Mouse (Mus musculus) brain, adult 2 months (tissue): Measurements from ENCODE around the gene Ddx23.

Experiments used
- DNase-seq: peaks from one replicate; pipeline ENCODE4 v3.0.0; 2011; ENCODE audit warnings: low read depth, low spot score

The Ddx23 gene

GRCm38 (mm10) chr15:98674994-98675545, 12.4 kb upstream of the Ddx23 start:
- DNase-seq, result peak; percentile 41

DNA sequence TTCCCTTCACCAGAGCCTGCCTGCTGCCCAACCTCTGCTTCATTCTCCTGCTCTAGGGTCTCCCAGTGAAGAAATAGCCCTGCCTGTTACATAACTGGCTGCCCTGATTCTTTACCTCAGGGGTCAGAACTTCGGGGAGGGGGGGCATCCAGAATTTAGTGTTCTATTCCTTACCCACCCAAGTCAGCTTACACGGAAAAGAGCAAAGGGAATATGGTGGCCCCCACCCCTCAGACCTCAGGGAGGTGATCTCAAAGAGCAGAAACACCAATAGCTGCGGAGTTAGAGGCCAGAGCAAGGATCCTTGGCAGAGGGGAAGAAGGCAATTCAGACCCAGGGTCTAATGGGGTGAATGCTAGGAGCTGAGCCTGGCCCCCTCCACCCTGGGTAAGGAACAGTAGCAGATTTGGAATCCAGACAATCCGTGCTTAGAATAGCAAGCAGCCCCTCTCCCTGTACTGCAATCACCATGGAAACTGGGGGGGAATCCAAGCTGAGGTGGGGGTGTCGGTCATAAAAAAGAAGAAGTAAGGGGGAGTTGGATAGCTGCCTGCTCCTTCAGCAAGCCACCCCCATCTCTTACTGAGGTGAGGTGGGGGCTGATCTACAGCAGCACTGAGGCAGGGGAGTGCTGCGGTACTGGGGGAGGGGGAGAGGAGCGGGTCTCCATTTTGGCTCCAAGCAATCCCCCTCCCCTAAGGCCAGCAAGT, 11.7 kb upstream of the Ddx23 start:
- DNase-seq, result peak; percentile 61

- no peak for DNase-seq
These were observed 11.0 kb upstream of the Ddx23 start for GRCm38 (mm10) chr15:98673732-98674131.

GRCm38 (mm10) chr15:98672592-98672991, 9.9 kb upstream of the Ddx23 start:
- DNase-seq, result peak; percentile 70

- DNase-seq, result peak; percentile 75
These were observed 1.6 kb upstream of the Ddx23 start for GRCm38 (mm10) chr15:98664042-98664907.

GRCm38 (mm10) chr15:98662198-98662566, 512 bp downstream of the Ddx23 start:
- peak; percentile 50 for DNase-seq

DNA sequence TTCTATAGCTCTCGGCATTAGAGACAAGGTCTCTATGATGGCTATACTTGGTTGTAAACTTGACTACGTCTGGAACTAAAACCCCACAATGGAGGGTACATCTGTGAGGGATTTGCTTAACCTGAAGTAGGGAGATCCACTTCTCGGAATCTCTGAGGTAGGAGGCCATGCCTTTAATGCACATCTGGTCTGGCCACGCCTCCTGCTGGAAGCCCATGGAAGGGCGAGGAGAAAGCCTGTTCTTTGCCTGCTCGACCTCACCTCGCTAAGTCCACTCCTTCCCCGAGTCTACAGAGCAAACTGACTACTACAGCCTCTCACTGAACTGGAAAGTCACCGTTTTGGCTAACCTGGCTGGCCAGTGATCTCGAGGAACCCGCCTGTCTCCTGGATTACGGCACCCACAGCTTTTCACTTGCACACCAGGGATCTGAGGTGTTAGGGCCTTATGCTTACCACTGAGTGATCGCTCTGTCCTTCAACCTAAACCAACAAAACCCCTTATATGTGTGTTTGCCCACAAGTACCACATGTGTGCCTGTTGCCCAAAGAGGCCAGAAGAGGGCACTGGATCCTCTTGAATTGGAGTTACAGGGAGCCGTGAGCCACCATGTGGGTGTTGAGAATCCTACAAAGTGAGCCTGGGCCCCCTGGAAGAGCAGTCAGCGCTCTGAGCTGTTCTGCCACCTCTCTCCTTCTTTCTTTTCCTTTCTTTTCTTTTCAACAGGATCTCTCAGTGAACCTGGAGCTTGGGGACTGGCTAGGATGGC, 5.5 kb downstream of the Ddx23 start:
- DNase-seq, result no peak

- no peak for DNase-seq
These were observed 10.5 kb downstream of the Ddx23 start for GRCm38 (mm10) chr15:98652174-98652573.

DNA sequence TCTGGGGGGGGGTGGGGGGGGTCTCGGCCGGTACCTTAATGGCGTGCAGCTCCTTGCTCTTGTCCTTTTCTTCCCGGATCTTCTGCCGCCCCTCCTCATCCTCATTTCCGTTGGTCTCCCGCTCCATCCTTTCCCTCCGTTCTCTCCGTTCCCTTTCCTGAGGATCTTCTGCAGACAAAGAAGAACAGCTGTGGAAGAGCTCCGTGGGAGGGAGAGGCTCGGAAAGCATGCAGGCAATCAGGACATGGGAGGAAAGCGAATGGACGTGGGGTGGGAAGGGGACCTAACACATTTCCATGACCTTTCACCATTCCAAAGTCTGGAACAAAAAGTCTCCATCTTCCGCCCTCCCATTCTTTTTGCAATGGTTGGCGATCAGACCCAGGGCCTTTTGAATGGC, 11.3 kb downstream of the Ddx23 start:
- peak; percentile 56 for DNase-seq

DNA sequence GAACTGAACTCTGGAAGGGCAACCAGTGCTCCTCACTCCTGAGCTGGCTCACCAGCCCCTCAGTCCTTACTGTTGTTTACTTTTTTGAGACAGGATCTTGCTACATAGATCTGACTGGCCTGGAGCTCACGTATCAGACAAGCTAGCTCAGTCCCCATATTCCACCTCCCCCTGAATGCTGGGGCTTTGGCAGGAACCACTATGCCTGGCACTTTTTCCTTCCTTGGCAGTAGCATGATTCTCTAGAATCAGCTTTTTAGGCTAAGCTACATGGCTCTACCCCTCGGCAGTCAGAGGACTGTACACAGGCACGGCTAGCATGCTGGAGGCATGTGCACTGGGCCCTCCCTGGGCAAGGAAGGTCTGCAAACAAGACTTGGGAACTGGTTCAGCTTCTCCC, 14.6 kb downstream of the Ddx23 start:
- peak; percentile 73 for DNase-seq

- DNase-seq, result peak; percentile 64
These were observed 15.4 kb downstream of the Ddx23 start for GRCm38 (mm10) chr15:98647308-98647707.

- no peak for DNase-seq
These were observed 16.0 kb downstream of the Ddx23 start for GRCm38 (mm10) chr15:98646737-98647136.

GRCm38 (mm10) chr15:98645057-98646026, 17.4 kb downstream of the Ddx23 start:
- DNase-seq, result no peak

- no peak for DNase-seq
These were observed 18.3 kb downstream of the Ddx23 start for GRCm38 (mm10) chr15:98644406-98644805.

DNA sequence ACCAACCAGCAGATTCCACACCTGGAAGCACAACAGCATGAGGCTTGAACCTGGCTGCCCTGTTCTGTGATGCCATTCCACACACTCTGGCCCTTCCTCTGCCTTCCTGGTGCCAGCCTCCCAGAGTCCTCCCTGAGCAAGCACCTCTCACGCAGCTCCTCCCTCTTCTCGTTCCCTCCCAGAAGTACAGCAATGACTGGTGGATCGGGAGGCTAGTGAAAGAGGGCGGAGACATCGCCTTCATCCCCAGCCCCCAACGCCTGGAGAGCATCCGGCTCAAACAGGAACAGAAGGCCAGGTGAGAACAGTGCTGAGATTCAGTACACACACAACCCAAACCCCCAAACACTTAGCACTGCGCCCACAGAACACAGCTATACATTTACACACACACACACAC, 22.5 kb downstream of the Ddx23 start:
- peak; percentile 58 for DNase-seq

- DNase-seq, result no peak
These were observed 25.5 kb downstream of the Ddx23 start for GRCm38 (mm10) chr15:98637155-98637554.

GRCm38 (mm10) chr15:98636517-98636916, 26.2 kb downstream of the Ddx23 start:
- DNase-seq, result peak; percentile 87

GRCm38 (mm10) chr15:98635291-98635841, 27.3 kb downstream of the Ddx23 start:
- DNase-seq, result peak; percentile 49

- DNase-seq, result peak; percentile 87
These were observed 28.1 kb downstream of the Ddx23 start for GRCm38 (mm10) chr15:98634541-98635081.
